Mouse (Mus musculus): ENCODE results near the gene Arsj. TPM values are rescaled to one million over a fixed set of nuclear protein-coding genes. Genes with fewer than 3 reads are reported as not detected.
A peak's percentile ranks its signal among the peaks of the same experiment; 100 is the strongest.

Gene Arsj
- 0.16 and 0.27 TPM in 2 replicates for polyA plus RNA-seq (2016; fragmentation: Nextera tagmentation; extraction: Ambion mirVana)

- DNase-seq (ENCODE audit: low spot score) = peak; percentile 46
- peak within 1 kb of the TSS; percentile 69; the same call in 1 of the 2 replicates for H3K27ac ChIP-seq
- no peaks in the 10 kb centered on the region for H3K9me3 ChIP-seq
- WGBS = 13% methylated on average over 41 of the region's 41 CpGs
- H3K4me3 ChIP-seq = peak within 1 kb of the TSS; percentile 54
- H3K4me1 ChIP-seq (replicated peaks) = peaks cover 13% of the 10 kb centered on the region
- H3K36me3 ChIP-seq = no peaks in the 10 kb centered on the region
- H3K27me3 ChIP-seq (ENCODE audit: insufficient read depth, poor library complexity, severe bottlenecking) = peaks cover 12% of the 10 kb centered on the region
Observed at GRCm38 (mm10) chr3:126363568-126364505, at the start of gene Arsj. Gene Arsj (plus strand): TSS chr3:126363684.

GRCm38 (mm10) chr3:126324872-126325498 is 38.5 kb upstream of the Arsj start:
- WGBS = 38% methylated on average over 4 of the region's 4 CpGs

DNA sequence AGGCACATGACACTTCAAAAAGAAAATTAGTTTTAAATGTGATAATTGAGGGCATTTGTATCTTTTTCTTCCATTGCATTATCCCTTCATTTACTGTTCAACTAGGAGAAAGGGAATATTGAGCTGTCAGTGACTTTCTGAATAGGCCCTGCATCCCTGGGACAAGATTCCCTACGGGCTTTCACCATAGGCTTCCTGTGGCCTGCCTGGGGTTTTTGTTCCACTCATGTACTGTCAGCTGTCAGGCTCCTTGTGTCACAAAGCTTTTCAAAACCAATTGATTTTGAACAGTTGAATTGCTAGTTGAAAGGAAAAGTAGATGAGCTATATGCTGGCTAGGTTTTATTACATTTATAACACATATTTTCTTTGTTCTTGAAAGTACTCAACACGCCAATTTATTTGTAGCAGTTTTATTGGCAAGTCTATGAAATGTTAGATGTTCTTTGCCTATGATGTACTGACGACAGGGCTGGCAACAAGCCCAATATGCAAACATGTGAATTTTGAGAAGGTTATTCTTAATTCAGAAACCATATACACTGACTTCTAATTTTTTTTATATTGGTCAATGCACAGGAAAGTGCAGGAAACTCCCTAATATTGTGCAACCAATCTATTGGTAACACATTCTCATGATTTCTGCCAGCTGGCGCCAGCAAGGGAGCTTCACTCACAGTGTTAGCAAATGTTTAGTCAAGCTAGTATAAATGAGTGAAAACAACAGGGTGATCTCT is 37.4 kb upstream of the Arsj start:
- WGBS = 62% methylated on average over 4 of the region's 4 CpGs
- Histone ChIP-seq H3K27ac (no peak overlapping the region), H3K36me3 (no peaks in the 10 kb centered on the region), H3K4me3 (no peak overlapping the region), H3K27me3 (ENCODE audit: insufficient read depth, poor library complexity, severe bottlenecking) (peaks cover 5% of the 10 kb centered on the region; the same call in 1 of the 2 replicates), H3K4me1 (replicated peaks) (peaks cover 12% of the 10 kb centered on the region; the same call in 1 of the 2 replicates), H3K9me3 (no peaks in the 10 kb centered on the region)
- no peak for DNase-seq (ENCODE audit: low spot score)

More at GRCm38 (mm10) chr3:126324872-126325498, 38.5 kb upstream of the Arsj start:
- peaks cover 5% of the 10 kb centered on the region; the same call in 1 of the 2 replicates for H3K27me3 ChIP-seq (ENCODE audit: insufficient read depth, poor library complexity, severe bottlenecking)
- no peak overlapping the region for H3K27ac ChIP-seq
- DNase-seq (ENCODE audit: low spot score) = no peak
- H3K9me3 ChIP-seq = no peaks in the 10 kb centered on the region
- H3K36me3 ChIP-seq = no peaks in the 10 kb centered on the region
- H3K4me3 ChIP-seq = no peak overlapping the region
- H3K4me1 ChIP-seq (replicated peaks) = peaks cover 12% of the 10 kb centered on the region; the same call in 1 of the 2 replicates

DNA sequence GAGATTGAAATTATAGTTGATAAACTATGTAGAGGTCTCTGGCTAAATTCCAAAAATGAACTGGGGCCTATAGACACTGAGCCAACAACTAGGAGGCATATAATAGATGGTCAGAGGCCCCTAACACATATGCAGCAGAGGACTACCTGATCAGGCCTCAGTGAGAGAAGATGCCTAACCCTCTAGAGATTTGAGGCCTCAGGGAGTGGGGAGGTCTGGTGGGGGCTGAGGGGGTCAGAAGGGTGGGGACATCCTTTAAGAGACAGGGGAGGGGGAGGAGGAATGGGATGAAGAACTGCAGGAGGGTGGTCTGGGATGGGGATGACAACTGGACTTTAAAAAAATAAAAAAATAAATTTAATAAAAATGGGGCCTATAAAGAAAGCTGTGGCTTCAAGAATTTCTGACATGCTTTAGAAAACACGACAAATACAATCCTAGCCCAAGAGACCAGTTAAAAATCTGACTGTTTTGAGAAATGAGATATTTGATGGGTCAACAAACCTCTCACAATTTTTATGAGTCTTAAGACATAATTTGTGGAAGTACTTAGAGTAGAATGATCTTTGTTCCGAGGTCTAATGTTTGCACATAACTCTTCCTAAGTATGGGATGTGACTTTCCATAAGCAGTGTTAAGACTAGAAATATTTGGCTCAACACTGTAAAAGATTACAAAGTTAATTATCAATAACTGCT is 36.7 kb upstream of the Arsj start:
- 86% methylated on average over 2 of the region's 2 CpGs for WGBS
- H3K27ac ChIP-seq = no peak overlapping the region
- H3K4me3 ChIP-seq = no peak overlapping the region
- no peaks in the 10 kb centered on the region for H3K36me3 ChIP-seq
- H3K4me1 ChIP-seq (replicated peaks) = peaks cover 12% of the 10 kb centered on the region; the same call in 1 of the 2 replicates
- H3K27me3 ChIP-seq (ENCODE audit: insufficient read depth, poor library complexity, severe bottlenecking) = peaks cover 5% of the 10 kb centered on the region; the same call in 1 of the 2 replicates
- DNase-seq (ENCODE audit: low spot score) = no peak
- H3K9me3 ChIP-seq = no peaks in the 10 kb centered on the region

DNA sequence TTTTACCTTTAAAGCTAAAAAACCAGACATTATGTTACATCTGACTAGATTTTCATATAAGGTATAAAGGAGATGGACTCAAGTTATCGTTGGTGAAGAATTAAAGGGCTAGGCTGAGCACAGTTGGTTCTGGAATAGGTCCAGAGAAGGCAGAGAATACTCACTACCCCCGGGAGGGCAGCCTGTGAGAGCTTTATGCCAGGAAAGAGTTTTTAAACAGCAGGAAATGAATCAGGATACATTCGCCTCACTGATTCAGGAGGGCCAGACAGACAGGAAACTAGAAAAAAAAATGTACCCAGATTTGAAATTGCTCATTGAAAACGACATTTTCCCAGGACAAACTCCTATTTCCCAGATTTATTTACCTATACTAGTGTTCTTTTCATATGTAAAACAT is 28.2 kb upstream of the Arsj start:
- 80% methylated on average over 4 of the region's 4 CpGs for WGBS
- Histone ChIP-seq H3K27me3 (ENCODE audit: insufficient read depth, poor library complexity, severe bottlenecking) (no peaks in the 10 kb centered on the region), H3K4me1 (replicated peaks) (no peaks in the 10 kb centered on the region), H3K9me3 (no peaks in the 10 kb centered on the region), H3K36me3 (no peaks in the 10 kb centered on the region), H3K27ac (no peak overlapping the region), H3K4me3 (no peak overlapping the region)
- DNase-seq (ENCODE audit: low spot score) = no peak

DNA sequence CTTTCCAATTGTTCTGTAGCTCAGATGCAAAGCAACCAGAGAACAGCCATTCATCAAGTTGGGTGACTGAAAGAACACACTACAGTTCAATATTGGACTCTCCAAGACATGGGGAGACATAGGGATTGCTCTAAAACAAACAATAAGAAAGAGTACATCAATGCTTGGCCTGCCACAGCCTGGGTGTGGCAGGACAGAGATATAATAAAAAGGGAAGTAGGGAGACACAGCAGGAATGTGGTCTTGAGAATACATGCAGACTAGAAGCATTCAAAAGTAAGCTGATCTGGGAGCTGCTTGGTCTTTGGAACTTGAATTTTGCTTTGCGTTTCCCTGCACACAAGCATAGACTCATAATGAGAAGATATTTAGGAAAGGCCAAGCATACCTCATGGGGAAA is 18.7 kb upstream of the Arsj start:
- H3K9me3 ChIP-seq = no peaks in the 10 kb centered on the region
- DNase-seq (ENCODE audit: low spot score) = no peak
- H3K4me1 ChIP-seq (replicated peaks) = no peaks in the 10 kb centered on the region
- no peak overlapping the region for H3K4me3 ChIP-seq
- H3K27me3 ChIP-seq (ENCODE audit: insufficient read depth, poor library complexity, severe bottlenecking) = no peaks in the 10 kb centered on the region
- no peak overlapping the region for H3K27ac ChIP-seq
- no peaks in the 10 kb centered on the region for H3K36me3 ChIP-seq
- WGBS = 96% methylated on average over 1 of the region's 1 CpGs

- no peak for DNase-seq (ENCODE audit: low spot score)
- no peak overlapping the region for H3K4me3 ChIP-seq
- no peak overlapping the region for H3K27ac ChIP-seq
- H3K36me3 ChIP-seq = no peaks in the 10 kb centered on the region
- peaks cover 13% of the 10 kb centered on the region for H3K4me1 ChIP-seq (replicated peaks)
- peaks cover 10% of the 10 kb centered on the region for H3K27me3 ChIP-seq (ENCODE audit: insufficient read depth, poor library complexity, severe bottlenecking)
- no peaks in the 10 kb centered on the region for H3K9me3 ChIP-seq
- 57% methylated on average over 1 of the region's 1 CpGs for WGBS
Observed at GRCm38 (mm10) chr3:126359760-126360159, 3.7 kb upstream of the Arsj start.

DNA sequence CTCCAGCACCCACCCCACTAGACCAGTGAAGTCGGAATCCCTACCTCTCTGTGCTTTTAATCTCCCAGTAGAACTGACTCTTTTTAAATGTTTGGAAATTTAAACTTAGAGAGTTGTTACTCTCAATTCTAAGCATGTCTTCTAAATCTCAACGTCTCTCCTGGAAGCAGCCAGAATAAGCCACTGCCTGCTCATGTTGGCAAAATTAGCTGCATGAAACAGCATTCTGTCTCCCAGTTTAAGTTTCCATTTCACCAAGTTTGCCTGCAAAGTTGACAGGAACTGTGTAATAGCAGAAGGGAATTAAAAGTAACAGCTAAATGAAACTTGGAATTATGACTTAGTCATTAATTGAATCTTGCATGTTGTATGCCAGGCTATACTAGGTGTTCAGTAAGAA is 1.1 kb upstream of the Arsj start:
- Histone ChIP-seq H3K9me3 (no peaks in the 10 kb centered on the region), H3K4me3 (no peak overlapping the region), H3K36me3 (no peaks in the 10 kb centered on the region), H3K27ac (no peak overlapping the region), H3K4me1 (replicated peaks) (peaks cover 13% of the 10 kb centered on the region), H3K27me3 (ENCODE audit: insufficient read depth, poor library complexity, severe bottlenecking) (peaks cover 12% of the 10 kb centered on the region)
- WGBS = 88% methylated on average over 2 of the region's 2 CpGs
- no peak for DNase-seq (ENCODE audit: low spot score)

GRCm38 (mm10) chr3:126362931-126363525 is 456 bp upstream of the Arsj start:
- H3K4me1 ChIP-seq (replicated peaks) = peaks cover 13% of the 10 kb centered on the region
- H3K27me3 ChIP-seq (ENCODE audit: insufficient read depth, poor library complexity, severe bottlenecking) = peaks cover 12% of the 10 kb centered on the region
- no peak overlapping the region for H3K27ac ChIP-seq
- no peak for DNase-seq (ENCODE audit: low spot score)
- peak overlapping the region; percentile 54; the same call in 1 of the 2 replicates for H3K4me3 ChIP-seq
- H3K36me3 ChIP-seq = no peaks in the 10 kb centered on the region
- WGBS = 87% methylated on average over 11 of the region's 11 CpGs
- no peaks in the 10 kb centered on the region for H3K9me3 ChIP-seq

DNA sequence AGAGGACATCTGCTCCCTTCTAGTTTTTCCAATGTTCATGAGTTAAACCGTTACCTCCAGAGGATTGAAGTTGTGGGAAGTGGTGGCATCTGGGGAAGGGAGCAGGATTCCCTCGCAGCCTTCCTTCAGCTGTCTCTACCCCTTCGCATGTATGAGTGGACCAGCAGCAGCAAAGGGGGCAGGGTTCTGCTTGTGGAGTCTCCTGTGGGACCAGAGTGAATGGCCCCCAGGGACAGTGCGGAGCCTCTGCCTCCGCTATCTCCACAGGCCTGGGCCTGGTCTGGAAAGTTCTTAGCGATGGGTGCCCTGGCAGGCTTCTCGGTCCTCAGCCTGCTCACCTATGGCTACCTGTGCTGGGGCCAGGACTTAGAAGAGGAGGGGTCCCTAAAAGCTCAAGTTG is 1.1 kb downstream of the Arsj start:
- Histone ChIP-seq H3K9me3 (no peaks in the 10 kb centered on the region), H3K27ac (no peak overlapping the region), H3K4me3 (no peak overlapping the region), H3K4me1 (replicated peaks) (peaks cover 13% of the 10 kb centered on the region), H3K36me3 (no peaks in the 10 kb centered on the region), H3K27me3 (ENCODE audit: insufficient read depth, poor library complexity, severe bottlenecking) (peaks cover 12% of the 10 kb centered on the region)
- DNase-seq (ENCODE audit: low spot score) = no peak
- 83% methylated on average over 7 of the region's 7 CpGs for WGBS

- Histone ChIP-seq H3K27me3 (ENCODE audit: insufficient read depth, poor library complexity, severe bottlenecking) (no peaks in the 10 kb centered on the region), H3K4me3 (no peak overlapping the region), H3K9me3 (no peaks in the 10 kb centered on the region), H3K4me1 (replicated peaks) (no peaks in the 10 kb centered on the region), H3K36me3 (no peaks in the 10 kb centered on the region), H3K27ac (no peak overlapping the region)
- DNase-seq (ENCODE audit: low spot score) = no peak
Observed at GRCm38 (mm10) chr3:126370571-126370970, 7.1 kb downstream of the Arsj start.
